Mouse (Mus musculus) layer of hippocampus, adult 8-10 months (tissue): ENCODE data around the gene Sox30. TPM values are rescaled to one million over a fixed set of nuclear protein-coding genes. Genes with fewer than 3 reads are reported as not detected.
"Not testable (repeated sequence)": the region's sequence is repeated elsewhere in the genome, so short reads cannot be mapped to it uniquely, and the experiment has no call there.

Source experiments
- DNase-seq, 2 experiments: peaks; one replicate each; pipeline ENCODE4 v3.0.0; 2022; ENCODE audit warnings: low spot score in 2 of 2
- total RNA-seq, 4 experiments: library from RNA; stranded (reverse); gene quantifications; 2 replicates each; pipeline ENCODE4 v1.2.4; 2022

Sox30 gene
- total RNA-seq, 4 experiments from 2014 or later = 0.17 to 0.31 (median 0.27) TPM; not detected in 1

DNA sequence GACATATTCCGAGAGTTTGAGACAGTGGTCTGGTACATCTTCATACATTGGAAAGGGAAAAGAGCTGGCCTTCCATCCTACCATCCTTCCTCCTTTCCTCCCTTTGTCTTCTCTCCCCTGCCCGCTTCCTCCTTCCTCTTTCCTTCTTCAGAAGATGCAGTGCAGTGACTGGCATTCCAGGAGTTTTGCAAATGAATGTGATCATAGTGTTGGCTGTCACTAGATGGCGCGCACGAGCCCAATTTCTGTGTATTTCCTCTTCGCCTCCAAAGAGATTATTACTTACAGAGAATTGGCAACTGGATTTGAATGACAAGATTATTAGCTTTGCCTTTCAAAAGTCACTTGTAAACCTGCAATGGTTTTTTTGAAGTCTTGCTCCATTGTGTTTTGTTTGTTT lies 36.0 kb downstream of the Sox30 start:
- peak; percentile 33 to 78 for DNase-seq

DNA sequence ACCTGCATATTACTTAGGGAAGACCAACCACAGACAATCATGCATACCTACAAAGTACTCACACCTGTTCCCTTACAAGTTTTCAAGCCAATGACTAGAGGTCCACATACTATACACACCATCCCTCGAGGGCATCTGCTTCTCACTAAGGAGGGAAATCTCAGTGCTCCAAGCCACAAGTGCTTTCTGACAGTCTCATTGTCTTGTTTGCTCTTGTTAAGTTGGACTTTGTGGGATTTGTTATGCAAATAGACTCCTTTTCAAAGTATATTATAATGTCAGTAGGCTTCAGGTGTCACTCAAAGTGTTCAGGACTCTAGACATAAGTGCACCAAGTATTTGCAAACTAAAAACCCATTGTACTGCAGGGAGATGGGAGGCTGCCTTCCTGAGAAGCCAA lies 40.1 kb downstream of the Sox30 start:
- no peak for DNase-seq

DNA sequence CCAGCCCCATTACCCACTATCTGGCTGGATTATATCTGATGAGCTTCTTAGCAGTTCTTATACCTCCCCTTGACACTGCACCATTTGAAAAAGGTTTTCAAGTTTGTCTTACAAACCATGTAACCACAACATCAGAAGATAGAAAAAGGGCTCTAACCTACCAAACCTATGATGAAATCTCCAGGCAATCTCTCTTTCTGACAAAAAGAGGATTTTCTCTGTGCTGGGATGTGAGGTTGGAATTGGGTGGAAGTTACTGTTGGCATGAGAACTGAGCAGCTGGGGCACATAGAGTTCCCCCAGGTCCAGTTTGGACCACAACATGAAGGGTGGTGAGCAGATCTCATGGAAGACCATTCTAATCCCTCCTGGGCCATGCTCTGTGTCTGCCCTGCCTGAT lies 41.7 kb downstream of the Sox30 start:
- no peak for DNase-seq

- no peak for DNase-seq
Measured at GRCm38 (mm10) chr11:46022983-46023382, 42.9 kb downstream of the Sox30 start.

DNA sequence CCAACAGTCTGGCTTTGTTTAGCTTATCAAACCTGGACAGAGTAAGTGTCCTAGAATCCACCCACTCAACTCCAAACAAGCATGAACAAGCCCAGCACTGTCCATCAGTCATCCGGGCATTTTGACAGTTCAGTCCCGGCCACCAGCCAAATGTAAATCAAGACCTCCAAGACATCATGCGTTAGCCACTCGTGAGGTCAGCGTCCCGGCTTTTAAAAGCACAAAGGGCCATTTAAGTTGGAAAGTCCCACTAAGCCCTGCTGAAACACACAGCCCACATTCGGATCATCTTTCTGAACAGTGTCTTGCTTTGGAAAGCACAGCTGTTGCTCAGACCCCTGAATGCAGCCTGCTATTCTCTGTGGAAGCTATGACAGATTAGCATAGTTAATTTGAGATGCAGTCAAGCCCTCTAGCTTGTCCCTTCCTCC lies 45.9 kb downstream of the Sox30 start:
- no peak for DNase-seq

- no peak for DNase-seq
Measured at GRCm38 (mm10) chr11:46027952-46028814, 48.1 kb downstream of the Sox30 start.

- DNase-seq = no peak
Measured at GRCm38 (mm10) chr11:46029485-46029884, 49.4 kb downstream of the Sox30 start.

DNA sequence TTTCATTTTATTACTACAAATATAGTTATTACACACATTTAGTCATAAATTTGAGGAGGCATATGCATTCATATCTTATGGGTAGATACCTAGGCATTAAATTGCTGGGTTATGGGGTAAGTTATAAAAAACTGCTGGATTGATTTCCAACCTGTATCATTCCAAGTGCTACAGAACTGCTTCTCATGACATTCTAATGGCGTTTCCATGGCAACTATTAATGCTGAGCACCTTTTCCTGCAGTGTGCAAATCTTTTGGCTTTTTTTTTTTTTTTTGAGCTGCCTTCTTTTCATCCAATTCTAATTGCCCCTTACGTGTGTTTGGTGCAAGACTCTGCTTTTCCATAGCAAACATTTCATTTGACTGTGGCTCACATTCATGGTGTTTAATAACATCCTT lies 49.9 kb downstream of the Sox30 start:
- no peak for DNase-seq

- no peak for DNase-seq
Measured at GRCm38 (mm10) chr11:46031470-46031869, 51.4 kb downstream of the Sox30 start.

DNA sequence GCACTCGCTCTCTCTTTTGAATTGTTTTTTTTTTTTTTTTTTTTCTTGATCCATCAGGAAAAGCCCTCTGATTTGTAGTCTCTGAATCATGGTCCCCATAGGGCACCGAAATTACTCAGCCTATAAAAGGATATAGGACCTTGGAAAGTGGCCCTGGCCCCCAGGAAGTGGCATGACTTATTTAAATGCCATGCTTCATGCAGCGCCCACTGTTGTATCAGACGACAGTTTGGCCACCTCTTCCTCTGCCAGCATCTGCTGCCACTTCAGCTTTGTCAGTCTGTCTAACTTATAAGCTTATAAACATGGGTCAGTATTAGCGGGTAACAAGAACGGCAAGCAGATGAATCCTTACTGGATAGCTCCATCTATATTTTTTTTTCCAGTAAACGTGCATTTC lies 52.8 kb downstream of the Sox30 start:
- no peak for DNase-seq

GRCm38 (mm10) chr11:46036374-46036773 lies 56.3 kb downstream of the Sox30 start:
- no peak for DNase-seq

DNA sequence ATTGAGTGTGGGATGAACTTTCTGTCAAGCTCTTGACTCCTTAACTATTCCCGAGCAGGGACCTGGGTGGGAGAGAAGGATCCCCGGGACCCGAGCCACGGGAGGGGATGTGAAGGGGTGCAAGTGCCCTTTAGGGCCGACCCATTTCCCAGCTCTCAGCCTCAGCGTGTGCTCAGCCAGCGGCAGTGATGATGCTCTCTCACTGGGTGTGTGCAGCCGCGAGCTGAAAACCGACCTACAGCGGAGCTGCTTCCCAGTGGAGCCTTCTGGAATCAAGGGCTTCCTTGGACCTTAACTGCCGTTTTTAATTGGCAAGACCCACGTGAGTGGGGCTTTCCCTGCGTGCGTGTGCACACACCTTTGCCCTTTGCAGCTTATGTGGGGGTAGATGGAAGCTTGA lies 58.8 kb downstream of the Sox30 start:
- no peak for DNase-seq

- peak in 1 of 2 experiments; percentile 15 for DNase-seq
Measured at GRCm38 (mm10) chr11:46039335-46039734, 59.2 kb downstream of the Sox30 start.

GRCm38 (mm10) chr11:46040841-46041556 lies 60.9 kb downstream of the Sox30 start:
- DNase-seq = no peak

- no peak for DNase-seq
Measured at GRCm38 (mm10) chr11:46041607-46042267, 61.6 kb downstream of the Sox30 start.

DNA sequence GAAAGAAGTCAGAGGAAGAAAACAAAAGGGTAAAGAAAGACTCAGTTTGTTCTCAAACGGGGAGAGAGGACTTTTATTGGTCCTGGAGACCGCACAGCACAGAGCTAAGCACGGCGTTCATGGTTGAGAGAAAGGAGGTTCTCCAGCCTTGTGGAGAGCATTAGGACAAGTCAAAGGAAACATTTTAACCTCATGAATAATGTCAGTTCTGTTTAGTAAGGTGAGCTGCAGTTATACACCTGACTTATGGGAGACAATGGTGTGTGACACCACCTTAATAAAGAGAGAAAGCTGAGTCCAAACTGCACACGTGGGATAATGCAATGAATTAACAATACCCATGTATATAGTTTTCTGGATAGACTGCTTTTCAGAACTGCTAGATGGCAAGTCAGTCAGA lies 64.7 kb downstream of the Sox30 start:
- no peak for DNase-seq

DNA sequence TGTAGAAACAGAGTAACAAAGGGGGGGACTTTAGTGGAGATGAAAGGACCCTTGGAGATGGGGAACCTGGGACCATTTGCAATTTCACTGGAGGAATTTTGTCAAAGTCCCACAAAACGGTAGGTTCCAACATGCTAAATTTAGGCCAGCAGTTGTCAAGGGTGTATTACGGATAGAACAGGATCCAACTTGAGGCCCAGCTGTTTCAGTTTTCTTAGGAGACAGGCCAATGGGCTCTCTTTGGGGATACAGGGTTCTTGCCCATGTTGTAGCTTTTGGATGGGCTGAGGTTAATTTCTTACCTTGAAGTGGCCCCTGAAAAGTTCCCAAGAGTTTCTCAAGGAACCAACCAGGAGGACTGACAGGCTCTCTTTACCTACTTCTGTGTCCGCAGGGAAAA lies 67.2 kb downstream of the Sox30 start:
- DNase-seq = no peak

DNA sequence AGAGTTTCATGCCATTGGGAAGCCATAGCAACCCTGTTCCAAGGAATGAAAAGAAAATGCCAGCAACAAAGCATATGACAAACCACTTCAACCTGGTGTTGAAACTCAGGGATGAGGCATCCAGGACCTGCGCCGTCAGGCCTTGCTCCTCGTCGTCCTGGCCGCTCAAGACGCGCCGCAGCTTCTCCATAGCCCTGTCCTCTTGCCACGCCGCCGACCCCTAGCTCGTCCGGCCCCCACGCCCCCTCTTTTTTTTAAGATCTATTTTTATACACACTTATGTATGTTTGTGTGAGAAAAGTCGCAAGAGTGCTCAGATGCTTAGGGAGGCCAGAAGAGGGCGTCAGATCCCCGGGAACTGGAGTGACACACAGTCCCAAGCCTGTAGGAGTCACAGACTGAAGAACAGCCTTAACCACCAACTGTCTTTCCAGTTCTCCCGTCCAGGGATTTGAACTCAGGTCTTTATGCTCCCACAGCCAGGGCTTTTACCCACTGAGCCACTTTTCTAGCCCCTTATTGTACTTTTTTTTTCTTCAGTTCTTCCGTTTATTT lies 72.1 kb downstream of the Sox30 start, which contains the start of gene Gm12166:
TSS of gene Gm12166 (minus strand) at position 217 of the 555 bp plus-strand sequence.
- DNase-seq = peak in 1 of 2 experiments; percentile 38

DNA sequence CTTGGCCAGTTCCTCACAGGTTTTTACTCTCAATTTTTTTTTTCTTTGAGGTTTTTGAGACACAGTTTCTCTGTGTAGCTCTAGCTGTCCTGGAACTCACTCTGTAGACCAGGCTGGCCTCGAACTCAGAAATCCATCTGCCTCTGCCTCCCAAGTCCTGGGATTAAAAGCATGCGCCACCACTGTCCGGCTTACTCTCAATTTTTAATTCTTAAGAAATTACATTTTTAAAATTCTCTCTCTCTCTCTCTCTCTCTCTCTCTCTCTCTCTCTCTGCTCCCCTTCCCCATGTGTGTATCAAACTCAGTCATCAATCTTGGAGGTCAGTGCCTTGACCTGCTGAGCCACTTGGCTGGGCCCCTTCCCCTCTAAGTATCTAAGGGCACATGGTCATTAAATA lies 73.3 kb downstream of the Sox30 start:
- DNase-seq = not testable (repeated sequence)

GRCm38 (mm10) chr11:46054311-46054710 lies 74.2 kb downstream of the Sox30 start:
- no peak for DNase-seq
